Comparison of ENCODE assay signal across 8 mouse cellular contexts in the genomic region with DNA sequence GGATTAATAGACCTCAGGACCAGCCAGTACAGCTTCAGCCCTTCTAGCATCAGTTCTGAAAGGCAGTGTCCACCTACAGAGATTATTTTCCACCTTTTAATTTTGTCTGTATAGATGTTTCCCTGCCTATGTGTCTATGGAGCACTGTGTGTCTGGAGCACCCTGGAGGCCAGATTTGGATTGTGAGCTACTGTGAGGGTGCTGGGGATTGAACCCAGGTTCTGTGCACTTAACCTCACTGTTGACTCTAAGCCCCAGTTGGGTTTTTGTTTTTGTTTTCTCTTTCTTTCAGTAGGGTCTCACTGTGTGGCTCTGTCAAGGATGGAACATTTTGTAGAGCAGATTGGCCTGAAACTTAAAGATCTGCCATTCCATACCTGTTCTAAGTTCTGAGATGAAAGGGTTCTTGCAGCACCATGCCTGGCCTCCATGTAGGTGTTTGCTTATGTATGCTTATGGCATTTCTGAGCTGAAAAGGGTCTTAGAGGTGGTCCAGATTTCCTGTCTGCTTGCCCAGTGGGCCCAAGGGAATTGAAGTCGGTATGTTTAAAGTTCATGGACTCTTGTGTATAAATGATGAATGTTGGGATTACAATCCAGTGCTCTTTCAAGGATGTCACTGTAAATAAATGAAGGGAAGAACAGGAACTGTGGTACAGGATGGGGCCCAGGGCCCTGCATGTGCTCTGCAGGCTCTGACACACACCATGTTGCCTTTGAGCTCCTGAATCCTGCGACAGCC. TPM values are rescaled to one million over a fixed set of nuclear protein-coding genes. Genes with fewer than 3 reads are reported as not detected.
A peak's percentile ranks its signal among the peaks of the same experiment; 100 is the strongest.
DNase-seq lines count a peak whose midpoint lies in the region; ATAC-seq and TF ChIP-seq lines count a peak whose summit lies in the region.

No protein-coding gene starts in this region.

- H3K27ac ChIP-seq in ES-Bruce4 (ENCODE audit: insufficient read depth, low read length): no peak overlapping the region
- no peak overlapping the region for H3K27ac ChIP-seq in hindbrain, embryonic 10.5 days
- H3K27ac ChIP-seq in macrophage: no peak overlapping the region

- no peaks in the 10 kb centered on the region for H3K27me3 ChIP-seq in ES-Bruce4 (ENCODE audit: control insufficient read depth, insufficient read depth, low read length, poor library complexity, severe bottlenecking)
- no peaks in the 10 kb centered on the region for H3K27me3 ChIP-seq in hindbrain, embryonic 10.5 days (ENCODE audit: insufficient read depth, poor library complexity, severe bottlenecking)

- peaks cover 67% of the 10 kb centered on the region for H3K79me2 ChIP-seq in macrophage (ENCODE audit: inconsistent target)

- TF ChIP-seq EP300 in ES-Bruce4 (IDR thresholded peaks at IDR 0.05; ENCODE audit: insufficient read depth, low read depth, low read length): no peak

- H3K36me3 ChIP-seq in ES-Bruce4 (ENCODE audit: control insufficient read depth, insufficient read depth, low read length, poor library complexity, severe bottlenecking) (peaks cover 32% of the 10 kb centered on the region), macrophage (ENCODE audit: inconsistent target) (no peaks in the 10 kb centered on the region; the same call in 1 of the 2 replicates)
- H3K36me3 ChIP-seq in hindbrain, embryonic 10.5 days: peaks cover 60% of the 10 kb centered on the region

- no peak for TF ChIP-seq CTCF in ES-Bruce4 (IDR thresholded peaks at IDR 0.05; ENCODE audit: low read depth, low read length)

- H3K4me3 ChIP-seq in ES-Bruce4 (ENCODE audit: low read depth, low read length) (no peak overlapping the region), macrophage (ENCODE audit: inconsistent target) (peak overlapping the region; percentile 84; the same call in 1 of the 2 replicates)
- H3K4me3 ChIP-seq in hindbrain, embryonic 10.5 days: peak overlapping the region; percentile 98

- no peak for TF ChIP-seq POLR2A in ES-Bruce4 (IDR thresholded peaks at IDR 0.05; ENCODE audit: insufficient read depth, low read length)

- peak; percentile 86 for DNase-seq in heart, adult 11 months
- no peak for DNase-seq in heart, adult 8-10 months (ENCODE audit: low spot score)
- no peak for DNase-seq in hindbrain, embryonic 10.5 days (ENCODE audit: low spot score)
- no peak for DNase-seq in testis, postnatal 10 days (ENCODE audit: low spot score)

- WGBS in hindbrain, embryonic 10.5 days: 71% methylated on average over 2 of the region's 2 CpGs
- WGBS in macrophage (ENCODE audit: missing documents): 61% methylated on average over 2 of the region's 2 CpGs

- no peaks in the 10 kb centered on the region for H3K9me3 ChIP-seq in ES-Bruce4 (replicated peaks; ENCODE audit: control insufficient read depth, insufficient read depth, low read length, poor library complexity, severe bottlenecking)
- H3K9me3 ChIP-seq in hindbrain, embryonic 10.5 days: peaks cover 2% of the 10 kb centered on the region; the same call in 1 of the 2 replicates

- no peaks in the 10 kb centered on the region for H3K4me1 ChIP-seq in ES-Bruce4 (ENCODE audit: control insufficient read depth, insufficient read depth, low read length)
- H3K4me1 ChIP-seq in hindbrain, embryonic 10.5 days (replicated peaks): peaks cover 35% of the 10 kb centered on the region

- no peak for ATAC-seq in frontal cortex, adult (ENCODE audit: low TSS enrichment)
- no peak for ATAC-seq in activated CD4-positive, CD25-positive, alpha-beta regulatory T cell, adult 4 months

- peak overlapping the region; percentile 89 for H3K9ac ChIP-seq in ES-Bruce4 (ENCODE audit: low read depth, poor library complexity, severe bottlenecking)

RNA-seq across cellular contexts. Expression of a gene that starts 2.4 kb away (rescaled TPM):
- total RNA-seq in heart, adult 8-10 months (2022): 10 to 100 TPM; 40.4 to 48.7 (median 43.6) TPM
- 84.9 and 86.6 TPM in 2 replicates for polyA plus RNA-seq in ES-Bruce4 (2011; ENCODE audit: insufficient read depth, insufficient read length, low read depth, missing spikeins)
- polyA plus RNA-seq in hindbrain, embryonic 10.5 days (2016; fragmentation: Nextera tagmentation; extraction: Ambion mirVana): 41.1 and 53.8 TPM in 2 replicates
- 100 to 1,000 TPM in 24 of 26 experiments, 10 to 100 TPM in 2; 69.9 to 468 (median 267) TPM for total RNA-seq in macrophage (2018; cell fraction: chromatin; rRNA removed)
- 10 to 100 TPM; 22.7 to 83.7 (median 56.2) TPM for total RNA-seq in macrophage (2018; cell fraction: cytosol; rRNA removed)
- 100 to 1,000 TPM in 18 of 26 experiments, 10 to 100 TPM in 8; 48.3 to 219 (median 142) TPM for total RNA-seq in macrophage (2018; cell fraction: nucleus; rRNA removed)
- 46.1 to 52.8 TPM (median 52.5 TPM) in 3 replicates for polyA plus RNA-seq in macrophage (2018)
- polyA plus RNA-seq in activated CD4-positive, CD25-positive, alpha-beta regulatory T cell, adult 4 months (2017; shearing (Covaris generic)): 10 to 100 TPM; 20.8 to 23.9 TPM

RNA-seq across cellular contexts. Expression of a gene that starts 21.4 kb away (rescaled TPM):
- 10 to 100 TPM; 39.8 to 47.6 (median 44.6) TPM for total RNA-seq in heart, adult 8-10 months (2022)
- 19.5 and 24.0 TPM in 2 replicates for polyA plus RNA-seq in ES-Bruce4 (2011; ENCODE audit: insufficient read depth, insufficient read length, low read depth, missing spikeins)
- 45.7 and 46.1 TPM in 2 replicates for polyA plus RNA-seq in hindbrain, embryonic 10.5 days (2016; fragmentation: Nextera tagmentation; extraction: Ambion mirVana)
- total RNA-seq in macrophage (2018; cell fraction: chromatin; rRNA removed): 10 to 100 TPM in 25 of 26 experiments, 1 to 10 TPM in 1; 9.7 to 32.6 (median 21.1) TPM
- 10 to 100 TPM; 31.0 to 53.9 (median 46.9) TPM for total RNA-seq in macrophage (2018; cell fraction: cytosol; rRNA removed)
- 10 to 100 TPM; 13.2 to 33.4 (median 23.6) TPM for total RNA-seq in macrophage (2018; cell fraction: nucleus; rRNA removed)
- 42.0 to 57.3 TPM (median 42.9 TPM) in 3 replicates for polyA plus RNA-seq in macrophage (2018)
- 10 to 100 TPM; 41.8 to 53.6 TPM for polyA plus RNA-seq in activated CD4-positive, CD25-positive, alpha-beta regulatory T cell, adult 4 months (2017; shearing (Covaris generic))

RNA-seq across cellular contexts. Expression of a gene that starts 40.0 kb away (rescaled TPM):
- 10 to 100 TPM in 3 of 4 experiments, 1 to 10 TPM in 1; 9.6 to 14.0 (median 10.7) TPM for total RNA-seq in heart, adult 8-10 months (2022)
- polyA plus RNA-seq in ES-Bruce4 (2011; ENCODE audit: insufficient read depth, insufficient read length, low read depth, missing spikeins): 28.2 and 32.4 TPM in 2 replicates
- polyA plus RNA-seq in hindbrain, embryonic 10.5 days (2016; fragmentation: Nextera tagmentation; extraction: Ambion mirVana): 20.0 and 23.7 TPM in 2 replicates
- 10 to 100 TPM in 4 of 26 experiments, 1 to 10 TPM in 17, under 1 TPM in 5; 0.29 to 13.0 (median 4.5) TPM for total RNA-seq in macrophage (2018; cell fraction: chromatin; rRNA removed)
- 1 to 10 TPM; 1.7 to 5.5 (median 3.9) TPM for total RNA-seq in macrophage (2018; cell fraction: cytosol; rRNA removed)
- total RNA-seq in macrophage (2018; cell fraction: nucleus; rRNA removed): 10 to 100 TPM in 2 of 26 experiments, 1 to 10 TPM in 23, under 1 TPM in 1; 0.79 to 14.6 (median 4.3) TPM
- 2.9 to 5.8 TPM (median 3.4 TPM) in 3 replicates for polyA plus RNA-seq in macrophage (2018)
- 1 to 10 TPM; 5.2 to 5.4 TPM for polyA plus RNA-seq in activated CD4-positive, CD25-positive, alpha-beta regulatory T cell, adult 4 months (2017; shearing (Covaris generic))
